Mouse (Mus musculus) 3134 (cell line): ENCODE measurements around the gene Ncoa6.
"Not testable (repeated sequence)": the region's sequence is repeated elsewhere in the genome, so short reads cannot be mapped to it uniquely, and the experiment has no call there.

Experiments used
- DNase-seq: peaks from one replicate; pipeline ENCODE4 v3.0.0-alpha.2; 2011; ENCODE audit warnings: low spot score; ENCODE audit not compliant: insufficient read length; ENCODE audit errors: extremely low read depth

Gene Ncoa6

GRCm38 (mm10) chr2:155473570-155474088 is at the start of gene Ncoa6:
Gene Ncoa6 (minus strand): TSS chr2:155473894.
- peak; percentile 81 for DNase-seq

GRCm38 (mm10) chr2:155518531-155519270 is 45.0 kb upstream of the Ncoa6 start:
- no peak for DNase-seq

GRCm38 (mm10) chr2:155517455-155518423 is 44.0 kb upstream of the Ncoa6 start, which contains the start of the genes Acss2 and Ggt7:
Gene Acss2 (plus strand): TSS chr2:155517948.
Gene Ggt7 (minus strand): TSS chr2:155518237.
- DNase-seq, result peak; percentile 97

- no peak for DNase-seq
Measured at GRCm38 (mm10) chr2:155515941-155516340, 42.2 kb upstream of the Ncoa6 start.

- no peak for DNase-seq
Measured at GRCm38 (mm10) chr2:155514666-155515065, 41.0 kb upstream of the Ncoa6 start.

GRCm38 (mm10) chr2:155513543-155513942 is 39.8 kb upstream of the Ncoa6 start:
- no peak for DNase-seq

GRCm38 (mm10) chr2:155512479-155512878 is 38.8 kb upstream of the Ncoa6 start:
- DNase-seq, result peak; percentile 32

GRCm38 (mm10) chr2:155507721-155508470 is 34.2 kb upstream of the Ncoa6 start:
- DNase-seq, result no peak

- DNase-seq, result no peak
Measured at GRCm38 (mm10) chr2:155505811-155506210, 32.1 kb upstream of the Ncoa6 start.

- DNase-seq, result no peak
Measured at GRCm38 (mm10) chr2:155504440-155505355, 31.0 kb upstream of the Ncoa6 start.

- no peak for DNase-seq
Measured at GRCm38 (mm10) chr2:155502596-155502995, 28.9 kb upstream of the Ncoa6 start.

GRCm38 (mm10) chr2:155490998-155491397 is 17.3 kb upstream of the Ncoa6 start:
- no peak for DNase-seq

- DNase-seq, result no peak
Measured at GRCm38 (mm10) chr2:155482021-155482420, 8.3 kb upstream of the Ncoa6 start.

- peak; percentile 52 for DNase-seq
Measured at GRCm38 (mm10) chr2:155472671-155473569, 774 bp downstream of the Ncoa6 start.

- no peak for DNase-seq
Measured at GRCm38 (mm10) chr2:155466861-155467260, 6.8 kb downstream of the Ncoa6 start.

- no peak for DNase-seq
Measured at GRCm38 (mm10) chr2:155453591-155453990, 20.1 kb downstream of the Ncoa6 start.

GRCm38 (mm10) chr2:155451256-155451655 is 22.4 kb downstream of the Ncoa6 start:
- DNase-seq, result no peak

- DNase-seq, result not testable (repeated sequence)
Measured at GRCm38 (mm10) chr2:155447906-155448305, 25.8 kb downstream of the Ncoa6 start.
